Mouse (Mus musculus) heart, embryonic 16.5 days (tissue): ENCODE data around the gene Ncf4. TPM values are rescaled to one million over a fixed set of nuclear protein-coding genes. Genes with fewer than 3 reads are reported as not detected.

Source experiments
- ATAC-seq: fragments of 200-750 bp; cut with Nextera tagmentation; replicated peaks from 2 replicates; pipeline ENCODE4 v1.8.0; 2017; ENCODE audit warnings: moderate number of reproducible peaks; ENCODE audit not compliant: insufficient read depth, low FRiP score; ENCODE audit errors: extremely low read depth
- H3K27ac ChIP-seq: fragments of 300-500 bp; sonication (generic); 2 replicates; pipeline ENCODE4 v1.5.1; 2014; ENCODE audit warnings: mild to moderate bottlenecking, low read length, control low read depth, moderate library complexity
- H3K27me3 ChIP-seq: fragments of 300-500 bp; sonication (generic); 2 replicates; pipeline ENCODE4 v1.6.1; 2014; ENCODE audit warnings: low read length, mixed read lengths; ENCODE audit not compliant: control insufficient read depth, insufficient read depth
- H3K36me3 ChIP-seq: fragments of 300-500 bp; sonication (generic); 2 replicates; pipeline ENCODE4 v1.6.1; 2014; ENCODE audit not compliant: control insufficient read depth, insufficient read depth
- H3K4me1 ChIP-seq: fragments of 300-500 bp; sonication (generic); 2 replicates; pipeline ENCODE4 v1.6.1; 2014; ENCODE audit warnings: low read length, mixed read lengths; ENCODE audit not compliant: control insufficient read depth, insufficient read depth
- H3K4me2 ChIP-seq: fragments of 300-500 bp; sonication (generic); 2 replicates; pipeline ENCODE4 v1.6.1; 2014; ENCODE audit warnings: low read depth, mild to moderate bottlenecking, control low read depth, low read length
- H3K4me3 ChIP-seq: fragments of 300-500 bp; sonication (generic); 2 replicates; pipeline ENCODE4 v1.5.1; 2014; ENCODE audit warnings: mild to moderate bottlenecking, control low read depth, low read length
- H3K9ac ChIP-seq: fragments of 300-500 bp; sonication (generic); 2 replicates; pipeline ENCODE4 v1.6.1; 2014; ENCODE audit warnings: low read length, control low read depth
- H3K9me3 ChIP-seq: fragments of 300-500 bp; sonication (generic); replicated peaks from 2 replicates; pipeline ENCODE4 v1.6.1; 2016; ENCODE audit warnings: low read length; ENCODE audit not compliant: control insufficient read depth
- WGBS: fragments of 180-500 bp; shearing (Covaris S2); extraction: QIAGEN DNeasy Blood & Tissue Kit; methylation state at CpG from one replicate; pipeline ENCODE4 v1.1.7; 2014; 5-methylcytosine and 5-hydroxymethylcytosine counted together
- microRNA-seq: library from miRNA; unstranded; fragments of <30 nt; microRNA quantifications from one replicate; pipeline ENCODE4, GENCODE M21; 2017
- polyA plus RNA-seq: library from polyadenylated mRNA; unstranded; fragments of >200 nt; fragmentation: Nextera tagmentation; extraction: Ambion mirVana; gene quantifications from 2 replicates; pipeline ENCODE4 v1.2.1, GENCODE M21; 2015

Gene Ncf4
- polyA plus RNA-seq, 1 experiment from 2014 or later, result 5.3 TPM

DNA sequence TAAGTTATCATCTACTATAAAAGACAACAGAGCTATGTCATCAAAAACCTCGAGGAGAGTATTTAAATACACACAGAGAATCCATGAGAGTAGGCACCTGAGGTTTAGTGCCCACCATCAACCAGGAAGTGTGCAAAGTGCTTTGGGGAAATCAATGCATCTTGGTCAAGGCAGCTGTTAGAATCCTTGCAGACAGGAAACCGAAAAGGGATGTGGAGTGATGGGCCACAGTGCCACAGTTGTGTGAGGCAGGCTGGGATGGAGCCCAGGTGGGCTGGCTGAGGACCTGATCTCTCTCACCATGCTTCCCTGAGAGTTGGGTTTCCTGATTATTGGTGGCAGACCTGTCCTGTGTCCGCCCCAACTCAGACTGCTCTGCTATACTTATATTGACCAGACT lies 55.0 kb downstream of the Ncf4 start:
- Histone ChIP-seq H3K9ac (no peak overlapping the region), H3K36me3 (no peaks in the 10 kb centered on the region), H3K4me2 (no peak overlapping the region), H3K4me1 (no peaks in the 10 kb centered on the region), H3K9me3 (no peaks in the 10 kb centered on the region), H3K27ac (no peak overlapping the region), H3K4me3 (no peak overlapping the region), H3K27me3 (no peaks in the 10 kb centered on the region)
- 72% methylated on average over 3 of the region's 3 CpGs for WGBS
- ATAC-seq, result no peak

DNA sequence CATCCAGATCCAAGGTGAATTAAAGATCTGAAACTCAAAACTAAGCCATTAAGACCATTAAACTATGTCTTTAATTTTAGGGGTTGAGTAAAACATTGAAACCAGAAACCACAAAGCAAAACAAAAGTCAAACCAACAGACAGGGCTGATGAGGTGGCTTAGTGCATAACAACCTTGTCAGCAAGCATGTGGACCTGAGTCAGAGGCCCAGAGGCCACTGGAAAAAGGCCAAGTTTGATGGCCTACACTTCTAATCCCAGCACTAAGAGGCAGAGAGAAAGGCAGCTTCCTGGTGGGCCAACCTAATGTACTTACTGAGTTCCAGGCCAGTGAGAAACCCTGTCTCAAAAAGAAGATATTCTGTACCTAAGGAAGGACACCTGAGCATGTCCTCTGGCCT lies 56.2 kb downstream of the Ncf4 start:
- ATAC-seq, result no peak
- Histone ChIP-seq H3K27ac (no peak overlapping the region), H3K9me3 (no peaks in the 10 kb centered on the region), H3K4me1 (no peaks in the 10 kb centered on the region), H3K4me2 (no peak overlapping the region), H3K9ac (no peak overlapping the region), H3K36me3 (no peaks in the 10 kb centered on the region), H3K4me3 (no peak overlapping the region), H3K27me3 (no peaks in the 10 kb centered on the region)

DNA sequence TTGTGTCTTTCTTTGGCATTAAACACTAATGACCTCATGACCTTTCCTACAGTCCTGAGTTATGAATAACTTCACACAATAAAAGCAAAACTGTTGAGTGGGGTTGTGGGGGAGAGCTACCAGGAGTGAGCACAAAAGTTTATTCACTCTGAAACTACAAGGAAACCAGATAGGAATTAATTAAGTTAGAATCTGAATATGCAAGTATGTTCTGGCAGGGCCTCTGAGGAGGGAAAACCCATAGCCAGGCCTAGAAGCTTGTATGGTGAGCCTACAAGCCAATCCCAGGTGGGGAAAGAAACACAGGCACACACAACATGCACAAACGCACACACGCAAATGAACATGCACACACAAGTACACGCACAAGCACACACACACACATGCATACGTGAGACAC lies 58.1 kb downstream of the Ncf4 start:
- Histone ChIP-seq H3K27me3 (no peaks in the 10 kb centered on the region), H3K9ac (no peak overlapping the region), H3K36me3 (no peaks in the 10 kb centered on the region), H3K4me3 (no peak overlapping the region), H3K27ac (no peak overlapping the region), H3K9me3 (no peaks in the 10 kb centered on the region), H3K4me2 (no peak overlapping the region), H3K4me1 (no peaks in the 10 kb centered on the region)
- no peak for ATAC-seq
- 92% methylated on average over 4 of the region's 4 CpGs for WGBS

DNA sequence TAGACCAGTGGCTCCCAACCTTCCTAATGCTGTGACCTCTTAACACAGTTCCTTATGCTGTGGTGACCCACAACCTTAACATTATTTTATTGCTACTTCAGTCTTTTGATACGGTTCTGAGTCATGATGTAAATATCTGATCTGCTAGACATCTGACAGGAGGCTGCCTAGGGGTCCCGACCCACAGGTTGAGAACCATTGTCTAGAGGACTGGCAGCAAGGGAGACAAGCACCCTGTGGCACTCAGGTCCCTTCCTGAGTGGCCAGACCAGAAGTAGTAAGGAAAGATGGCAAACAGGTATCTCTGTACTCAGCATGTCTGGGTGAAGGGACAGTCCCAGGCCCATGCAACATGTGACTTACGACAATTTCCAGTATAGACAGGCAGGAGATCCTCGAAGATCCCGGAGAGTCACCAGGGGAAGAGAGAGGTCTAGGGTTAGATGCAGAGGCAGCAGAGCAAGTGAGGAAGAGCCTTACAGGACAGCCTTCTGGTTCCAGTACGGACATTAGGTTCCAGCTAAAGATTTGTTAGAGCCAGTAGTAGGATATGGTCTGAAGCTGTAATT lies 59.1 kb downstream of the Ncf4 start:
- Histone ChIP-seq H3K27ac (no peak overlapping the region), H3K9ac (no peak overlapping the region), H3K4me3 (no peak overlapping the region), H3K36me3 (no peaks in the 10 kb centered on the region), H3K4me2 (no peak overlapping the region), H3K27me3 (no peaks in the 10 kb centered on the region), H3K9me3 (no peaks in the 10 kb centered on the region), H3K4me1 (no peaks in the 10 kb centered on the region)
- ATAC-seq, result no peak
- WGBS, result 86% methylated on average over 6 of the region's 6 CpGs

DNA sequence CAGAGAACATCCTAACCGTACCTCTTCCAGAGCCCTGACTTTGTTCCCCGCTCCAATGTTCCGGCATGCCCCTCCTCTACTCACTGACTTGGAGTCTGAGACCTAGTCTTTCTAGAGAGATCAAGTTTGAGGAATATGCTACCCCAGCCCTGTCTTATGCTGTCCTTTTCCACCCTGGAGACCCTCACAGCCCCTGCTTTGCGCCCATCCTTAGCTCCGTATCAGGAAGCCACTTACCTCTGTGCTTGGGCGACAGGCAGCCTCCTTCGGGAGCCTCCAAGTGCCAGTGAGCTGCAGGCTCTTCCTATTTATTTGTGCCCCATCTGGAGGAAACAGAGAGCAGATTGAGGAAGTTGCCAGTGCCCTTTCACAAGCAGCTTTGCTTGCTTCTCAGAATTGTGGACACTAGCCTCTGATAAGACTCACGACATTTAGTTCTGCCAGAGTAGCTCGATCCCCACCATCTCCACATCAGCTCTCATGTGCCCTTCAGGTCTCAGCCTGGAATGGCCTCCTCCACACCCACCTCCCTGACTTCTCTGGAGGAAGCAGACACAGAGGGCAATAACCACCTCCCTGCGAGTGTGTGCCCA lies 60.8 kb downstream of the Ncf4 start, which contains the start of gene Csf2rb2:
TSS of gene Csf2rb2 (minus strand) at position 381 of the 593 bp plus-strand sequence.
- Histone ChIP-seq H3K9ac (no peak within 1 kb of the TSS), H3K36me3 (no peaks in the 10 kb centered on the region), H3K4me1 (peaks cover 2% of the 10 kb centered on the region; the same call in 1 of the 2 replicates), H3K4me2 (no peak within 1 kb of the TSS), H3K27ac (no peak within 1 kb of the TSS), H3K27me3 (no peaks in the 10 kb centered on the region), H3K9me3 (no peaks in the 10 kb centered on the region), H3K4me3 (no peak within 1 kb of the TSS)
- 61% methylated on average over 10 of the region's 10 CpGs for WGBS
- ATAC-seq, result no peak

DNA sequence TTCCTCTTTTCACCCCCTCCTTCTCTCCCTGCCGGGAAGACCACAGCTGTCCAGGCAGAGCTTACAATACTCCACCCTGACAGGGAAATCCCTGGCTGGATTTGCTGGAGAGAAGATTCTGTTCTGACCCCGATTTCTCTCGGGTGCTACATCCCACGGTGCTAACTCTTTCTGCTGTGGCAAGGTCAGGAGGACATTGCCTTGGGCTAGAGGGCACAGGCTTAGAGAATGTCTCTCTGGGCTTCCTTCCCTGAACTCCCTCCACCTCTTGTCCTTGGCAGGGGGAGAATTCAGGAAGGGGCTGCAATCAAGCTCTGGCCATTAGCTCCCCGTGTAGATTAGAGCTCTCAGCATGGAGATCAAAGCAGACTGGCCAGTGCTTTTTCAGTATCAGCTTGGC lies 65.3 kb downstream of the Ncf4 start:
- no peak overlapping the region for H3K4me2 ChIP-seq
- H3K36me3 ChIP-seq, result no peaks in the 10 kb centered on the region
- no peak overlapping the region for H3K9ac ChIP-seq
- no peak overlapping the region for H3K4me3 ChIP-seq
- 15% methylated on average over 5 of the region's 5 CpGs for WGBS
- no peak for ATAC-seq
- H3K27me3 ChIP-seq, result no peaks in the 10 kb centered on the region
- no peaks in the 10 kb centered on the region for H3K9me3 ChIP-seq
- H3K4me1 ChIP-seq, result peaks cover 2% of the 10 kb centered on the region; the same call in 1 of the 2 replicates
- H3K27ac ChIP-seq, result no peak overlapping the region

DNA sequence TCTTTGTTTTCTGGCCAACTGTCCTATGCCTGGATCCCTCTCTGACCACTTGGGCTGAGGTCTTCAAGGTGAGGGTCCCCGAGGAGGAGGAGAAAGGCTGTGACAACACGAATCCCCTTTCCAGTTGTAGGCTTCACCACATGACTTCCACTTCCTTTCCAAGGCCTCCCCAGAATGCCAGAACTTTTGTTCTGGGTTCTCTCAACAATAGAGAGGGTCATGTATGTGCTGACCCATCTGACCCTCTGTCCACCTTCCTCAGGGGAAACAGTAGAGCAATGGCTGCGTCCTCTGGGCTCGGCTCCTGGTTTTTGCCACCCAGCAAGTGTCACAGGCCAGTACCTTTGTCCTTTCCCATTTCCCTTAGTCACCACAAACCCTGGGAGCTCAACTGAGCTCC lies 66.4 kb downstream of the Ncf4 start:
- no peaks in the 10 kb centered on the region for H3K36me3 ChIP-seq
- no peaks in the 10 kb centered on the region for H3K27me3 ChIP-seq
- no peak for ATAC-seq
- no peaks in the 10 kb centered on the region for H3K9me3 ChIP-seq
- H3K4me3 ChIP-seq, result no peak overlapping the region
- H3K27ac ChIP-seq, result no peak overlapping the region
- H3K4me1 ChIP-seq, result peaks cover 2% of the 10 kb centered on the region; the same call in 1 of the 2 replicates
- 70% methylated on average over 4 of the region's 4 CpGs for WGBS
- H3K9ac ChIP-seq, result no peak overlapping the region
- no peak overlapping the region for H3K4me2 ChIP-seq

Small RNA genes within 50 kb of the gene (microRNA-seq; reads per million reads assigned to microRNA genes)
- not detected for gene Mir7676-1

Other genes starting within 250 kb of the Ncf4 start
- gene Cacng2, start 124.8 kb upstream of the Ncf4 start, polyA plus RNA-seq, result not detected in 2 replicates
- 37.1 and 46.4 TPM in 2 replicates for gene Ift27, start 70.7 kb upstream of the Ncf4 start, polyA plus RNA-seq
- 1.00 and 1.1 TPM in 2 replicates for gene Pvalb, start 38.4 kb upstream of the Ncf4 start, polyA plus RNA-seq
- 0.43 and 0.44 TPM in 2 replicates for gene Csf2rb2, start 60.9 kb downstream of the Ncf4 start, polyA plus RNA-seq
- gene Csf2rb, start 81.0 kb downstream of the Ncf4 start, polyA plus RNA-seq, result 1.4 and 2.3 TPM in 2 replicates
- not detected in 2 replicates for gene Tex33, start 151.1 kb downstream of the Ncf4 start, polyA plus RNA-seq
- gene Tst, start 161.1 kb downstream of the Ncf4 start, polyA plus RNA-seq, result 39.7 and 41.7 TPM in 2 replicates
- gene Mpst, start 161.6 kb downstream of the Ncf4 start, polyA plus RNA-seq, result 1.9 and 2.1 TPM in 2 replicates
- gene Kctd17, start 183.8 kb downstream of the Ncf4 start, polyA plus RNA-seq, result 18.9 and 22.6 TPM in 2 replicates
- 0.38 and 0.79 TPM in 2 replicates for gene Tmprss6, start 223.8 kb downstream of the Ncf4 start, polyA plus RNA-seq